Mouse (Mus musculus): ENCODE measurements around the gene Thrb.

Thrb gene

GRCm38 (mm10) chr14:17784207-17784806 is 124.2 kb downstream of the Thrb start:
- in situ Hi-C loops (cut with MboI, MseI) = no loop called here

- in situ Hi-C loops (cut with MboI, MseI) = no loop called here
Measured at GRCm38 (mm10) chr14:17785370-17785769, 125.3 kb downstream of the Thrb start.

GRCm38 (mm10) chr14:17786249-17786648 is 126.2 kb downstream of the Thrb start:
- in situ Hi-C loops (cut with MboI, MseI) = no loop called here

GRCm38 (mm10) chr14:17803934-17804602 is 144.0 kb downstream of the Thrb start:
- in situ Hi-C loops (cut with MboI, MseI) = no loop called here

GRCm38 (mm10) chr14:17811051-17811450 is 151.0 kb downstream of the Thrb start:
- in situ Hi-C loops (cut with MboI, MseI) = no loop called here

- in situ Hi-C loops (cut with MboI, MseI) = no loop called here
Measured at GRCm38 (mm10) chr14:17812414-17812813, 152.4 kb downstream of the Thrb start.

- in situ Hi-C loops (cut with MboI, MseI) = no loop called here
Measured at GRCm38 (mm10) chr14:17815103-17815502, 155.0 kb downstream of the Thrb start.

- in situ Hi-C loops (cut with MboI, MseI) = no loop called here
Measured at GRCm38 (mm10) chr14:17818086-17818485, 158.0 kb downstream of the Thrb start.

- in situ Hi-C loops (cut with MboI, MseI) = no loop called here
Measured at GRCm38 (mm10) chr14:17822754-17823153, 162.7 kb downstream of the Thrb start.

GRCm38 (mm10) chr14:17827401-17827800 is 167.3 kb downstream of the Thrb start:
- in situ Hi-C loops (cut with MboI, MseI) = no loop called here

- in situ Hi-C loops (cut with MboI, MseI) = no loop called here
Measured at GRCm38 (mm10) chr14:17835738-17836137, 175.7 kb downstream of the Thrb start.

- in situ Hi-C loops (cut with MboI, MseI) = no loop called here
Measured at GRCm38 (mm10) chr14:17836766-17837165, 176.7 kb downstream of the Thrb start.

GRCm38 (mm10) chr14:17845003-17845697 is 185.1 kb downstream of the Thrb start:
- in situ Hi-C loops (cut with MboI, MseI) = no loop called here

- in situ Hi-C loops (cut with MboI, MseI) = no loop called here
Measured at GRCm38 (mm10) chr14:17845871-17846270, 185.8 kb downstream of the Thrb start.

GRCm38 (mm10) chr14:17846700-17847099 is 186.6 kb downstream of the Thrb start:
- in situ Hi-C loops (cut with MboI, MseI) = no loop called here

- in situ Hi-C loops (cut with MboI, MseI) = no loop called here
Measured at GRCm38 (mm10) chr14:17847211-17847610, 187.2 kb downstream of the Thrb start.

GRCm38 (mm10) chr14:17850355-17850754 is 190.3 kb downstream of the Thrb start:
- in situ Hi-C loops (cut with MboI, MseI) = no loop called here

- in situ Hi-C loops (cut with MboI, MseI) = no loop called here
Measured at GRCm38 (mm10) chr14:17852236-17852635, 192.2 kb downstream of the Thrb start.

GRCm38 (mm10) chr14:17859790-17860385 is 199.8 kb downstream of the Thrb start:
- in situ Hi-C loops (cut with MboI, MseI) = no loop called here

- in situ Hi-C loops (cut with MboI, MseI) = no loop called here
Measured at GRCm38 (mm10) chr14:17862651-17863050, 202.6 kb downstream of the Thrb start.

GRCm38 (mm10) chr14:17863701-17864320 is 203.8 kb downstream of the Thrb start:
- in situ Hi-C loops (cut with MboI, MseI) = no loop called here

GRCm38 (mm10) chr14:17868326-17868725 is 208.3 kb downstream of the Thrb start:
- in situ Hi-C loops (cut with MboI, MseI) = no loop called here

Data from T-helper 1 cell (primary cell).